Mouse (Mus musculus): Measurements from ENCODE around the gene Sval3. TPM values are rescaled to one million over a fixed set of nuclear protein-coding genes. Genes with fewer than 3 reads are reported as not detected.

The Sval3 gene
- not detected in 2 replicates for polyA plus RNA-seq (2012; rRNA removed)

GRCm38 (mm10) chr6:41967840-41968239 lies at the start of gene Sval3:
Gene Sval3, plus strand, starts transcription at chr6:41968140.

GRCm38 (mm10) chr6:41951330-41951729 lies 16.6 kb upstream of the Sval3 start, which contains the start of gene Sval1:
Gene Sval1, plus strand, starts transcription at chr6:41951630.

Other genes starting within 250 kb of the Sval3 start
- not detected in 2 replicates for gene Olfr459, start 193.0 kb upstream of the Sval3 start, polyA plus RNA-seq (2012; rRNA removed)
- gene Pip, start 120.6 kb upstream of the Sval3 start, polyA plus RNA-seq (2012; rRNA removed), result not detected in 2 replicates
- gene Sval2, start 115.2 kb upstream of the Sval3 start, polyA plus RNA-seq (2012; rRNA removed), result not detected in 2 replicates
- gene Sval1, start 16.5 kb upstream of the Sval3 start, polyA plus RNA-seq (2012; rRNA removed), result 76.4 and 104 TPM in 2 replicates
- not detected in 2 replicates for gene Sva, start 70.3 kb downstream of the Sval3 start, polyA plus RNA-seq (2012; rRNA removed)
- not detected in 2 replicates for gene Tas2r139, start 172.8 kb downstream of the Sval3 start, polyA plus RNA-seq (2012; rRNA removed)
- not detected in 2 replicates for gene Tas2r144, start 247.2 kb downstream of the Sval3 start, polyA plus RNA-seq (2012; rRNA removed)

Measured in colon, adult 2 months (tissue).